Mouse (Mus musculus): ENCODE data around the gene Prkaa2. TPM values are rescaled to one million over a fixed set of nuclear protein-coding genes. Genes with fewer than 3 reads are reported as not detected.

Prkaa2 gene
- polyA plus RNA-seq, 1 experiment from 2014 or later: 0.92 TPM

DNA sequence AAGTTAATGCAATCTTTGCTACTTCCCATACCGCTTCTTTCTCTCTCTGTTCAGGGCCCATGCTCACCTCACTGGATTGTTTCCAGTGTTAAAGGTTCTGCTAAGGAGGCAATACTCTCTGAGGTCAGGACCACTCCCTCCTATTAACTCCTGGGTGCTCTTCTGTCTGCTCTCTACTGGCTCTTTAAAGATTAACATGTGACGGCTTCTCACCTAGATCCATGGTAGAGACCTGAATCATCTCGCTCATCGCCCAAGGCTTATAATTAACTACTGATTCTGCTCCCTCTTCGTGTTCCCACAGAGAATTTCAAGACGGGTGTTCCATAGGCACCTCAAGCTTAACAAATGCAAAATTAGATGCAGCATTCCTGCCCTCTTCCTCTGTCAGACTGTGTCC, 33.5 kb downstream of the Prkaa2 start:
- no peaks in the 10 kb centered on the region for H3K9me3 ChIP-seq
- no peaks in the 10 kb centered on the region for H3K27me3 ChIP-seq
- 80% methylated on average over 6 of the region's 6 CpGs for WGBS
- H3K4me1 ChIP-seq (replicated peaks): peaks cover 3% of the 10 kb centered on the region
- no peaks in the 10 kb centered on the region for H3K36me3 ChIP-seq
- H3K4me2 ChIP-seq: no peak overlapping the region
- no peak for ATAC-seq (ENCODE audit: insufficient number of reproducible peaks, insufficient read depth, low FRiP score, low TSS enrichment, low read depth)
- H3K9ac ChIP-seq (replicated peaks): no peak overlapping the region
- no peak overlapping the region for H3K27ac ChIP-seq
- no peak overlapping the region for H3K4me3 ChIP-seq (replicated peaks)

GRCm38 (mm10) chr4:105071761-105072427, 37.8 kb downstream of the Prkaa2 start:
- no peak overlapping the region for H3K9ac ChIP-seq (replicated peaks)
- H3K27ac ChIP-seq: no peak overlapping the region
- H3K4me3 ChIP-seq (replicated peaks): no peak overlapping the region
- no peak for ATAC-seq (ENCODE audit: insufficient number of reproducible peaks, insufficient read depth, low FRiP score, low TSS enrichment, low read depth)
- H3K4me2 ChIP-seq: no peak overlapping the region
- no peaks in the 10 kb centered on the region for H3K9me3 ChIP-seq
- H3K27me3 ChIP-seq: no peaks in the 10 kb centered on the region
- peaks cover 6% of the 10 kb centered on the region for H3K4me1 ChIP-seq (replicated peaks)
- no peaks in the 10 kb centered on the region for H3K36me3 ChIP-seq
- WGBS: 98% methylated on average over 3 of the region's 3 CpGs

- Histone ChIP-seq H3K4me3 (replicated peaks) (no peak overlapping the region), H3K4me2 (no peak overlapping the region), H3K27me3 (no peaks in the 10 kb centered on the region), H3K9ac (replicated peaks) (no peak overlapping the region), H3K36me3 (no peaks in the 10 kb centered on the region), H3K9me3 (no peaks in the 10 kb centered on the region), H3K27ac (no peak overlapping the region), H3K4me1 (replicated peaks) (peaks cover 6% of the 10 kb centered on the region)
- WGBS: 26% methylated on average over 3 of the region's 3 CpGs
- ATAC-seq (ENCODE audit: insufficient number of reproducible peaks, insufficient read depth, low FRiP score, low TSS enrichment, low read depth): no peak
These were observed 38.7 kb downstream of the Prkaa2 start for GRCm38 (mm10) chr4:105070982-105071381.

DNA sequence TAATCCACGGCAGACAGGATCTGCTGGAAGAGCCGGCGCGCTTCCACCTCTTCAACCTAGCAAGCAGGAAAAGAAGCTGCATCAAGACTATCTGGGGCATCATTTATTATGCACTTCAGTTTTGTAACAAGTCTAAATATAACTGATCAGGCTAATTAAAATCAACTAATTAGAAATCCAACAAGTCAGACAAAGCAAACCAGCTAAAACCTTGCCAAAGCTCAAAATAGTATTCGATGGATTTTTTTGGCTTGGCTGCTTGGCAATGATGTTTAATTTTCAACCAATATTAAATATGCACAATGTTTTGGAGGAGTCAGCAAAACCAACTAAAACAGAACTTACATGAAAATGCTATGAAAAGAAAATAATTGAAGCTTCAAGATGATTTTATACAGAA, 58.4 kb downstream of the Prkaa2 start:
- Histone ChIP-seq H3K4me2 (no peak overlapping the region), H3K9ac (replicated peaks) (no peak overlapping the region), H3K27me3 (no peaks in the 10 kb centered on the region), H3K27ac (no peak overlapping the region), H3K4me1 (replicated peaks) (no peaks in the 10 kb centered on the region), H3K36me3 (no peaks in the 10 kb centered on the region), H3K9me3 (no peaks in the 10 kb centered on the region), H3K4me3 (replicated peaks) (no peak overlapping the region)
- ATAC-seq (ENCODE audit: insufficient number of reproducible peaks, insufficient read depth, low FRiP score, low TSS enrichment, low read depth): no peak
- WGBS: 94% methylated on average over 5 of the region's 5 CpGs

GRCm38 (mm10) chr4:105050041-105050440, 59.6 kb downstream of the Prkaa2 start:
- ATAC-seq (ENCODE audit: insufficient number of reproducible peaks, insufficient read depth, low FRiP score, low TSS enrichment, low read depth): no peak
- Histone ChIP-seq H3K36me3 (no peaks in the 10 kb centered on the region), H3K9me3 (no peaks in the 10 kb centered on the region), H3K9ac (replicated peaks) (no peak overlapping the region), H3K4me3 (replicated peaks) (no peak overlapping the region), H3K27me3 (no peaks in the 10 kb centered on the region), H3K4me1 (replicated peaks) (0 out of 2 replicates have a peak, but pooled peaks cover 5% of the 10 kb centered on the region), H3K27ac (no peak overlapping the region), H3K4me2 (no peak overlapping the region)
- 78% methylated on average over 1 of the region's 1 CpGs for WGBS

DNA sequence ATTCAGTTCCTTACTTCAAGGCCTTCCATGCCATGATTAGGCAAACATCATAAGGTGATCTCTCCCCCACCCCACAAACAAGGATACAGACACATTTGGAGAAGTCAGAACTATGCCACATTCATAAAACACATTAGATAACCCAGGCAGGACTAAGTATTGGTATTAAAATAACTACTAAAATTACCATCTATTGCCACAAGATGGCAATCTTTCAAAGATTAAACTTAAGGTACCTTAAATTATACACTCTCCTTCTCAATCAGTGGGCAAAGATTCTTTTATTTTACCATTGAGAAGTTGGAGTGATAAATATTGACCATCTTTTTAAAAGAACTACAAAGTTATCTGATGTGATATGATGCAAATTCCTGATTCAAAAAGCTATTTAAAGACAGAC, 75.4 kb downstream of the Prkaa2 start:
- H3K4me2 ChIP-seq: no peak overlapping the region
- 0 out of 2 replicates have a peak, but pooled peaks cover 8% of the 10 kb centered on the region for H3K4me1 ChIP-seq (replicated peaks)
- no peak overlapping the region for H3K27ac ChIP-seq
- ATAC-seq (ENCODE audit: insufficient number of reproducible peaks, insufficient read depth, low FRiP score, low TSS enrichment, low read depth): no peak
- H3K9me3 ChIP-seq: no peaks in the 10 kb centered on the region
- H3K4me3 ChIP-seq (replicated peaks): no peak overlapping the region
- no peaks in the 10 kb centered on the region for H3K27me3 ChIP-seq
- H3K9ac ChIP-seq (replicated peaks): no peak overlapping the region
- H3K36me3 ChIP-seq: no peaks in the 10 kb centered on the region

GRCm38 (mm10) chr4:105033153-105033552, 76.5 kb downstream of the Prkaa2 start:
- 57% methylated on average over 7 of the region's 7 CpGs for WGBS
- no peak for ATAC-seq (ENCODE audit: insufficient number of reproducible peaks, insufficient read depth, low FRiP score, low TSS enrichment, low read depth)

DNA sequence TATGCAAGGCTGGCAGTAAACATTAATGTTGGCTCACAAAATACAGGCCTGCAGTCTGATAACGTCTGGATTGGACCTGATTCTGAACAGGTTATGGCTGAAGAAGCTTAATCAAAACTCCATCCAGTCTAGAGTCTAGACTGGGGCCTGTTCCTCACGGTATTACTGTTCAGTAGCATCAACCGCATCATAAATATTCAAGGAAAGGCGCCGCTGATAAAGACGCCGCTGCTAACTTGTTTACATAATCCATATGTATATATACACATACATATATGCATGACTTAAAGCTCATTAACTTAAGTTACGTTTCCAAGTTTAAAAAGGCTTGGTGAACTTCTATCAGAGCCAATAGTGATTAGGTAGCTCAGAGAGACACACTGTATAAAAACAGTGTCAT, 78.6 kb downstream of the Prkaa2 start:
- Histone ChIP-seq H3K4me2 (no peak overlapping the region), H3K9me3 (no peaks in the 10 kb centered on the region), H3K27ac (no peak overlapping the region; the same call in 1 of the 2 replicates), H3K36me3 (no peaks in the 10 kb centered on the region), H3K4me1 (replicated peaks) (0 out of 2 replicates have a peak, but pooled peaks cover 8% of the 10 kb centered on the region), H3K9ac (replicated peaks) (no peak overlapping the region), H3K27me3 (no peaks in the 10 kb centered on the region), H3K4me3 (replicated peaks) (no peak overlapping the region)
- WGBS: 73% methylated on average over 8 of the region's 8 CpGs
- no peak for ATAC-seq (ENCODE audit: insufficient number of reproducible peaks, insufficient read depth, low FRiP score, low TSS enrichment, low read depth)

More at GRCm38 (mm10) chr4:105033153-105033552, 76.5 kb downstream of the Prkaa2 start:
- H3K4me1 ChIP-seq (replicated peaks): 0 out of 2 replicates have a peak, but pooled peaks cover 8% of the 10 kb centered on the region
- no peak overlapping the region for H3K9ac ChIP-seq (replicated peaks)
- H3K4me3 ChIP-seq (replicated peaks): no peak overlapping the region
- H3K27me3 ChIP-seq: no peaks in the 10 kb centered on the region
- no peak overlapping the region for H3K27ac ChIP-seq
- no peaks in the 10 kb centered on the region for H3K36me3 ChIP-seq
- H3K4me2 ChIP-seq: no peak overlapping the region
- no peaks in the 10 kb centered on the region for H3K9me3 ChIP-seq

DNA sequence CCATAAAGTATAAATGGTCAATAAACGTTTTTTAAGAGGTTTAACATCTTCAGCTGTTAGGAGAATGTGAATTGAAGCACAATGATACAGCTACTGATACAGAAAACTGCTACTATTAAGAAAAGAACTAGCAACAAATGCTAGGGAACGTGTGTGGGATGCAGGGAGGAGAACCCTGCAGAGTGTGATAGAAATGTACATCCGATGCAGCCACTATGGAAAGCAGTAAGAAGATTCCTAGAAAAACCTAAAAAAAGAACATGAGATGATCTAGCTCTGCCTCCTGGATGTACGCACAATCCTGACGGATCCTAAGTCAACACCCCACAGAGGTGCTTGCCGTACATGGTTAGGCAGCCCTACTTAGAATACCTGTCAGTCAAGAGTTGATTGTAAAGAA, 82.4 kb downstream of the Prkaa2 start:
- Histone ChIP-seq H3K9ac (replicated peaks) (no peak overlapping the region), H3K4me2 (no peak overlapping the region), H3K27ac (no peak overlapping the region), H3K9me3 (no peaks in the 10 kb centered on the region), H3K4me3 (replicated peaks) (no peak overlapping the region), H3K27me3 (no peaks in the 10 kb centered on the region), H3K36me3 (no peaks in the 10 kb centered on the region), H3K4me1 (replicated peaks) (0 out of 2 replicates have a peak, but pooled peaks cover 7% of the 10 kb centered on the region)
- no peak for ATAC-seq (ENCODE audit: insufficient number of reproducible peaks, insufficient read depth, low FRiP score, low TSS enrichment, low read depth)
- 76% methylated on average over 6 of the region's 6 CpGs for WGBS

DNA sequence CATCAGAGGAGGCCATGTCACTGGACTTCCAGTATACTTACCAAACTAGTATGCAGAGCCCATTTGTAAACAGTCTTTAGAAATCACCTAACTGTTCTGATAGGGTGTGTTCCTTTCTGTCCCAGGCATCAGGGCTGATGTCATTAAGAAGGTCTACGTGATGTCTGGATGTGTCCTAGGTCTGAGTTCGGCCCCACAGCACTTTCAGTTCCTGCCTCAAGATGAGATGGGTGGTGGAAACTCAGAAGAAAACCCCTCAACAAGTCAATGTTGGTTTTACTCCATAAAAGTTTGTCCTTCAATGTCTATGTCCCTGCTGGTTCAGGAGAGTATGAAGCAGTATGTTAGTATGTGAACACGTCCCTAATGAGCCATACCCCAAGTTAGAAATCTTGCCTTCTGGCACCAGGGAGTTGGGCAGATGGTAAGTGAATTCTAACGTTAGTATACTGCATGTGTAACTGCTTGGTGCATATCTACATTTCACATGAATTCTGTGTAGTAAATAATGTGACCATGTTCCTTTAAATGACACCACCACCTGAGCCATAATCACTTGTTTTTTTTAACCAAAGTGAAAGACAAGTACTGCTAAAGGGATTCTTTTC, 93.6 kb downstream of the Prkaa2 start:
- Histone ChIP-seq H3K4me1 (replicated peaks) (no peaks in the 10 kb centered on the region), H3K27ac (no peak overlapping the region), H3K4me2 (no peak overlapping the region), H3K4me3 (replicated peaks) (no peak overlapping the region), H3K9me3 (no peaks in the 10 kb centered on the region), H3K36me3 (no peaks in the 10 kb centered on the region), H3K9ac (replicated peaks) (no peak overlapping the region), H3K27me3 (no peaks in the 10 kb centered on the region)
- no peak for ATAC-seq (ENCODE audit: insufficient number of reproducible peaks, insufficient read depth, low FRiP score, low TSS enrichment, low read depth)
- WGBS: 82% methylated on average over 4 of the region's 4 CpGs

- H3K27ac ChIP-seq: no peak overlapping the region
- no peak for ATAC-seq (ENCODE audit: insufficient number of reproducible peaks, insufficient read depth, low FRiP score, low TSS enrichment, low read depth)
- no peaks in the 10 kb centered on the region for H3K4me1 ChIP-seq (replicated peaks)
- no peak overlapping the region for H3K4me3 ChIP-seq (replicated peaks)
- no peak overlapping the region for H3K4me2 ChIP-seq
- H3K9me3 ChIP-seq: no peaks in the 10 kb centered on the region
- no peaks in the 10 kb centered on the region for H3K36me3 ChIP-seq
- 38% methylated on average over 6 of the region's 6 CpGs for WGBS
- H3K27me3 ChIP-seq: no peaks in the 10 kb centered on the region
- no peak overlapping the region for H3K9ac ChIP-seq (replicated peaks)
These were observed 94.2 kb downstream of the Prkaa2 start for GRCm38 (mm10) chr4:105015496-105015895.

GRCm38 (mm10) chr4:105013718-105014117, 96.0 kb downstream of the Prkaa2 start:
- Histone ChIP-seq H3K36me3 (no peaks in the 10 kb centered on the region), H3K27me3 (no peaks in the 10 kb centered on the region), H3K4me1 (replicated peaks) (no peaks in the 10 kb centered on the region), H3K9ac (replicated peaks) (no peak overlapping the region), H3K27ac (no peak overlapping the region), H3K4me3 (replicated peaks) (no peak overlapping the region), H3K9me3 (0 out of 2 replicates have a peak, but pooled peaks cover 2% of the 10 kb centered on the region), H3K4me2 (no peak overlapping the region)
- ATAC-seq (ENCODE audit: insufficient number of reproducible peaks, insufficient read depth, low FRiP score, low TSS enrichment, low read depth): no peak
- 92% methylated on average over 7 of the region's 7 CpGs for WGBS

All from limb, embryonic 12.5 days (tissue).